Mouse (Mus musculus) cerebellum, adult 9-10 months (tissue): Measurements from ENCODE around the gene Slc47a1.
A peak's percentile ranks its signal among the peaks of the same experiment; 100 is the strongest.
"Not testable (repeated sequence)": the region's sequence is repeated elsewhere in the genome, so short reads cannot be mapped to it uniquely, and the experiment has no call there.

Experiments
- DNase-seq: peaks from one replicate; pipeline ENCODE4 v3.0.0; 2022

The Slc47a1 gene

GRCm38 (mm10) chr11:61377881-61378613, at the start of gene Slc47a1:
Gene Slc47a1, minus strand, starts transcription at chr11:61378345.
- DNase-seq = no peak

GRCm38 (mm10) chr11:61419253-61419652, 41.1 kb upstream of the Slc47a1 start:
- DNase-seq = no peak

GRCm38 (mm10) chr11:61417945-61418551, 39.9 kb upstream of the Slc47a1 start:
- DNase-seq = peak; percentile 91

DNA sequence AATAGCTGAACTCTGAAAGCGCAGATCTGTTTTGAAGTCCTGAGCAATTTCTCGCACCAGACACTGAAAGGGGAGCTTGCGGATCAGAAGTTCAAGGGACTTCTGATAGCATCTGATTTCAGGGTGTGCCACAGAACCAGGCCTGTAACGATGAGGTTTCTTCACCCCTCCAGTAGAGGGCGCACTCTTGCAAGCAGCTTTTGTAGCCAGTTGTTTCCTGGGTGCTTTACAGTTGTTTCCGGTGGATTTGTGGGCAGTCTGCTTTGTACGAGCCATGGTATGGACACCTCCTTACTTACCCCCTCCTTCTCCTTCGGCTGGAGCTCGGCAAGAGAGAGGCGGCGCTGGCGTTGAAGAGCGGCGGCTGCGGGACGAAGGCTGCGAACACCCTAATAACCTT, 38.4 kb upstream of the Slc47a1 start:
- not testable (repeated sequence) for DNase-seq

GRCm38 (mm10) chr11:61415444-61415843, 37.3 kb upstream of the Slc47a1 start:
- DNase-seq = no peak

GRCm38 (mm10) chr11:61414560-61414959, 36.4 kb upstream of the Slc47a1 start:
- peak; percentile 16 for DNase-seq

GRCm38 (mm10) chr11:61413411-61413810, 35.3 kb upstream of the Slc47a1 start:
- no peak for DNase-seq

GRCm38 (mm10) chr11:61411809-61412208, 33.7 kb upstream of the Slc47a1 start:
- peak; percentile 30 for DNase-seq

DNA sequence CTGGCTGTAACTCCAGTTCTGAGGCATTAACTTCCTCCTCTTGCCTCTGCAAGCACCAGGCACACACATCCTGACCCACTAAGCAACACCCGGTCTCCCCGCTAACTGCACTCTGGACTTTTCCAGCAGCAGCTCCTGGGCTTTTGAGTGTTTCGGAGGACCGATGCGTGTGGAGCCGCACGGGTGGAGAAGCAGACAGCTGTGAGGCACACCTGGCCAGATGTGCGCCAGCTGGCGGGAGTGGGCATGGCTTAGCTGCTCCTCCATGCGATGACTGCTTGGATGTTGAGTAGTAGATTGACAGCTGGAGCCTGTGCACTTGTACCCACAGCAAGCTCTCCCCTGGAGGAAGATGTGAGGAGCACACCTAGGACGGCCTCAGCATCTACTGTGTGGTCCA, 33.1 kb upstream of the Slc47a1 start:
- DNase-seq = peak; percentile 55

DNA sequence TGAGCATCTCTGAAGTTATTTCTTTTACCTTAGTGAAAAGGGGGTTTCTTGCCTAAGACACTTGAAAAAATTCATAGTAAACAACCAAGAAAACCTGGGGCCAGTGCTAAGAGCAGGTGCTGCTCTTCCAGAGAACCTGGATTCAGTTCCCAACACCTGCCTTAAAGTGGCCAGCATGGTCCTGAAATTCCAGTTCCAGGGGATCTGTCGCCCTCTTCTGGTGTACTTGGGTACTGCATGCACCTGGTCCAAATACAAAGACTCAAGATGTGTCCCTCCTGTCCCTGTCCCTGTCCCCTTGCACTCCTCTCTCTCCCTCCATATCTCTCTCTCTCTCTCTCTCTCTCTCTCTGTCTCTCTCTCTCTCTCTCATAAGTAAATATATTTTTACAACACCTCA, 32.0 kb upstream of the Slc47a1 start:
- peak; percentile 97 for DNase-seq

- peak; percentile 80 for DNase-seq
Observed at GRCm38 (mm10) chr11:61409051-61409450, 30.9 kb upstream of the Slc47a1 start.

GRCm38 (mm10) chr11:61408184-61409027, 30.3 kb upstream of the Slc47a1 start:
- DNase-seq = peak; percentile 87

DNA sequence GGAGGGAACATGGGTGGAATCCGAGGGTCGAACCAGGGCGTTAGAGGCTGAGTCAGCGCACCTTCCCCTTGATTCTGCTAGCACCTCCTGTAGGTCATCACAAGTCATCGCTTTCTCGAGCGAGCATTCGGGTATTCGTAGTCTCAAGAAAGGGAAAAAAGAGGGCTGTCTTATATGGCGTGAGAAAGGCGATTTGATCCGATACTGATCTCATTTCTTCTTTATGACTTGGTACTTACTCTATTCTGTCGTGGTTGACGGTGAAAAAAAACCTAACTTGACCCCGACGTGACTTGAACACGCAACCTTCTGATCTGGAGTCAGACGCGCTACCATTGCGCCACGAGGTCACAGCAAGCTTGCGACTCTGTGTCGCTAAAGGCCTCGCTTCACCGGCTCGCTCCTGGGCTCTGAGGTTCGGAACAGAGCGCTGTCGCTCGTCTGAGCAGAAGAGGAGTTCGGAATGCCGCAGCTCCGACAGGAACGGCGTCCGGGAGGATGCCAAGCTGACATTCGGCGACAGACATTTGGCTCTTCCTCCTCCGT, 29.6 kb upstream of the Slc47a1 start:
- peak; percentile 95 for DNase-seq

DNA sequence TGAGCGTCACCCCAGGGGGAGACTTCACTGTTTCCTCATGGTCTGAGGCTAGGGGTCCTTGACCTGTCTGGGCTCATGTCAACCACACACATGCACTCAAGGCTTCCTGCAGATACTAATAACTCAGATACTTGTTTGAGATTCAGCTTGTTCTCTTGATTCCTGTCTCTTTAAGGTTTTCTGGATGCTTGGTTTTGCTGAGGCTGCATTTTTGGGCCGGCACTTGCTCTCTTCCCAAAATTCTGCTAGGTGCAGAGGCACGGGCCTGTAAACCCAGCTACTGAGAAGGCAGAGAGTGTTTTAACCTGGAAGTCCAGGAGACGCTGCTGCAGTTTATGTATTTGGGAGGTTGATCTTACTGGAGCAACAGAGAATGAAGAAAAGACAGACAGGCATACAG, 23.6 kb upstream of the Slc47a1 start:
- DNase-seq = peak; percentile 5

DNA sequence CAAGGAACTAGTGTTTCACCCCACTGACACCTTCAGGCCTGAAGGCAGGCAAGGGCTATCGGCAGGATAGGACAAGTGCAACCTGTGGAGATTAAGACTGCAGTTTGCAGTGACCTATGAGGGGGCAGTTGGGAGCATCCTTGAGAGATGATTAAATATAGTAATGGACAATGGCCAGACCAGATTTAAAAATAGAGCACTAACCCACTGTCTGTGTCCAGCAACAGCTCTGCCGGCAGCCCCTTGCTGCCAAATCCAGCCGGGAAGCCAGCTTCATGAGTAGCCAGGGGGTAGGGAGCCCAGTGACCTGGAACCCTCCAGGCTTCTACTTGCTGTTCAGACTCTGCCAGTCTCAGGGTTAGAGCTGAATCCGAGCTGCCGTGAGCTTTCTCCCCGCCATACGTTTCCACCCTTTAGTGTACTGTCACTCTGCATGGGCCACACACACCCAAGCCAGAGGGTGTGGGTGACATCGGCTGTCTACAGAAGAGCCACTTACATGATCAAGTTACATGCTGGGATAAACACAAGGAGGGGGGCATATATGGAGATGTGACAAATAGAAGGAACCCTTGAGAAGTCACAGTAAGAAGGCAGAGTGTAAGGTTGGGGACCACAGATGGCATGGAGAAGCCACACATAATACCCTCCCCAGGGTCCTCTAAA, 22.7 kb upstream of the Slc47a1 start:
- DNase-seq = peak; percentile 36

- not testable (repeated sequence) for DNase-seq
Observed at GRCm38 (mm10) chr11:61397423-61398043, 19.4 kb upstream of the Slc47a1 start.

GRCm38 (mm10) chr11:61388936-61389335, 10.8 kb upstream of the Slc47a1 start:
- DNase-seq = no peak

GRCm38 (mm10) chr11:61388012-61388411, 9.9 kb upstream of the Slc47a1 start:
- DNase-seq = peak; percentile 35

DNA sequence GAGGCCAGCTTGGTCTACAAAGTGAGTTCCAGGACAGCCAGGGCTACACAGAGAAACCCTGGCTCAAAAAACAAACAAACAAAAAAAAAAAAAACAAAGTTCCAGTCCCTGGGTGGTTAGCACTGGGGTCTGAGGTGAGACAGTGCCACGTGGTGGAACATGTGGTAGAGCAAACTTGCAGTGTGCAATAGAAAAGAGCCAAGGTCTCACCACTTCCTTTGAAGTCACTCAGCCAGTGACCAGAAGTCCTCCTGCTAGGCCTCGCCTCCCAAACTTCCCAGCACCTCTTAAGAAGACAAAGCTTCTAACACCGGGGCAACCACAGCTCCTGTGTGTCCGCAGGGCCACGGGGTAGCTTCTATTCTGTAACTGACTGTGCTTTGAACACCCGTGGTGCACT, 9.1 kb upstream of the Slc47a1 start:
- DNase-seq = no peak

DNA sequence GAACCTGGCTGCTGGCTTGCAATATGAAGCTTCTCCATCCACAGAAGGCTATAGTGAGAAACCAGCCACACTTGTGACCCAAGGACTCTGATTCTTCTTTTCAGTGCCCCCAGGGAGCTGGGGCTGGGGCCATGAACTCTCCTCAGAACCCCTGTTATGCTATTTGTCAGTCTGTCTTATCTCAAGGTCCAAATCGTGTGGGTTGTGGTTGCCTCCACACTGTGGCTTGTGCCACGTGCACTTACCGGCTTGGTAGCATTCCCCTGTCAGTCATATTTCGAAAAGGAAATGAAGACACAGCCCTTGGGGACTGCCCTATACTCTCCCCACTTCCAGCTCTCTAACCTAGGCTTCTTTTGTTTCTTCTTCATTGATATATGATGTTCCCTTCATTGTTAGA, 7.6 kb upstream of the Slc47a1 start:
- DNase-seq = no peak

GRCm38 (mm10) chr11:61381272-61381671, 3.1 kb upstream of the Slc47a1 start:
- no peak for DNase-seq

GRCm38 (mm10) chr11:61378651-61379050, 506 bp upstream of the Slc47a1 start:
- DNase-seq = no peak
